Mouse (Mus musculus): ENCODE measurements around the gene Etfdh. TPM values are rescaled to one million over a fixed set of nuclear protein-coding genes. Genes with fewer than 3 reads are reported as not detected.

The Etfdh gene
- polyA plus RNA-seq, 1 experiment from 2014 or later = 50.5 TPM

- H3K4me2 ChIP-seq = no peak overlapping the region
- no peak overlapping the region for H3K27ac ChIP-seq (ENCODE audit: low read depth, low read length)
- H3K36me3 ChIP-seq (ENCODE audit: control insufficient read depth, insufficient read depth, low read length) = no peaks in the 10 kb centered on the region
- H3K27me3 ChIP-seq (ENCODE audit: control insufficient read depth, insufficient read depth, low read length) = no peaks in the 10 kb centered on the region
- DNase-seq (ENCODE audit: low spot score, missing footprints) = no peak
- no peak overlapping the region for H3K9ac ChIP-seq (ENCODE audit: low read length)
- peaks cover 10% of the 10 kb centered on the region for H3K4me1 ChIP-seq (ENCODE audit: control insufficient read depth, insufficient read depth, low read length)
- no peak overlapping the region for H3K4me3 ChIP-seq (ENCODE audit: low read depth, low read length)
- no peaks in the 10 kb centered on the region for H3K9me3 ChIP-seq (ENCODE audit: control insufficient read depth, low read length)
- WGBS = 73% methylated on average over 3 of the region's 3 CpGs
- no peak for ATAC-seq (ENCODE audit: low FRiP score)
Measured at GRCm38 (mm10) chr3:79572399-79572798, 56.9 kb downstream of the Etfdh start.

- DNase-seq (ENCODE audit: low spot score, missing footprints) = no peak
- ATAC-seq (ENCODE audit: low FRiP score) = no peak
- Histone ChIP-seq H3K9me3 (ENCODE audit: control insufficient read depth, low read length) (no peaks in the 10 kb centered on the region), H3K4me3 (ENCODE audit: low read depth, low read length) (no peak overlapping the region), H3K27me3 (ENCODE audit: control insufficient read depth, insufficient read depth, low read length) (no peaks in the 10 kb centered on the region), H3K36me3 (ENCODE audit: control insufficient read depth, insufficient read depth, low read length) (no peaks in the 10 kb centered on the region), H3K4me2 (no peak overlapping the region), H3K27ac (ENCODE audit: low read depth, low read length) (no peak overlapping the region), H3K4me1 (ENCODE audit: control insufficient read depth, insufficient read depth, low read length) (peaks cover 7% of the 10 kb centered on the region), H3K9ac (ENCODE audit: low read length) (no peak overlapping the region)
- WGBS = 84% methylated on average over 3 of the region's 3 CpGs
Measured at GRCm38 (mm10) chr3:79569351-79569681, 60.0 kb downstream of the Etfdh start.

GRCm38 (mm10) chr3:79568629-79569350 is 60.5 kb downstream of the Etfdh start:
- Histone ChIP-seq H3K4me2 (peak overlapping the region; percentile 91; the same call in 1 of the 2 replicates), H3K4me3 (ENCODE audit: low read depth, low read length) (no peak overlapping the region; the same call in 1 of the 2 replicates), H3K9me3 (ENCODE audit: control insufficient read depth, low read length) (no peaks in the 10 kb centered on the region), H3K27ac (ENCODE audit: low read depth, low read length) (no peak overlapping the region), H3K27me3 (ENCODE audit: control insufficient read depth, insufficient read depth, low read length) (no peaks in the 10 kb centered on the region), H3K9ac (ENCODE audit: low read length) (no peak overlapping the region), H3K36me3 (ENCODE audit: control insufficient read depth, insufficient read depth, low read length) (no peaks in the 10 kb centered on the region), H3K4me1 (ENCODE audit: control insufficient read depth, insufficient read depth, low read length) (peaks cover 7% of the 10 kb centered on the region)
- 89% methylated on average over 16 of the region's 16 CpGs for WGBS
- DNase-seq (ENCODE audit: low spot score, missing footprints) (peak; percentile 84), ATAC-seq (ENCODE audit: low FRiP score) (no peak)

GRCm38 (mm10) chr3:79567703-79568362 is 61.5 kb downstream of the Etfdh start, which contains the start of gene Fnip2:
TSS of gene Fnip2 (minus strand) at chr3:79567796.
- H3K4me1 ChIP-seq (ENCODE audit: control insufficient read depth, insufficient read depth, low read length) = peaks cover 7% of the 10 kb centered on the region
- H3K9ac ChIP-seq (ENCODE audit: low read length) = peak within 1 kb of the TSS; percentile 85
- peak within 1 kb of the TSS; percentile 52; the same call in 1 of the 2 replicates for H3K27ac ChIP-seq (ENCODE audit: low read depth, low read length)
- peak within 1 kb of the TSS; percentile 85 for H3K4me3 ChIP-seq (ENCODE audit: low read depth, low read length)
- peak within 1 kb of the TSS; percentile 91 for H3K4me2 ChIP-seq
- H3K27me3 ChIP-seq (ENCODE audit: control insufficient read depth, insufficient read depth, low read length) = no peaks in the 10 kb centered on the region
- under 1% methylated on average over 54 of the region's 55 CpGs for WGBS
- H3K36me3 ChIP-seq (ENCODE audit: control insufficient read depth, insufficient read depth, low read length) = no peaks in the 10 kb centered on the region
- DNase-seq (ENCODE audit: low spot score, missing footprints) (peak; percentile 98), ATAC-seq (ENCODE audit: low FRiP score) (peak; percentile 96)
- H3K9me3 ChIP-seq (ENCODE audit: control insufficient read depth, low read length) = no peaks in the 10 kb centered on the region

GRCm38 (mm10) chr3:79566716-79567691 is 62.3 kb downstream of the Etfdh start:
- ATAC-seq (ENCODE audit: low FRiP score) (peak; percentile 1), DNase-seq (ENCODE audit: low spot score, missing footprints) (peak; percentile 93)
- no peaks in the 10 kb centered on the region for H3K9me3 ChIP-seq (ENCODE audit: control insufficient read depth, low read length)
- no peaks in the 10 kb centered on the region for H3K36me3 ChIP-seq (ENCODE audit: control insufficient read depth, insufficient read depth, low read length)
- H3K27me3 ChIP-seq (ENCODE audit: control insufficient read depth, insufficient read depth, low read length) = no peaks in the 10 kb centered on the region
- H3K4me2 ChIP-seq = peak overlapping the region; percentile 91
- H3K4me1 ChIP-seq (ENCODE audit: control insufficient read depth, insufficient read depth, low read length) = peaks cover 7% of the 10 kb centered on the region
- H3K9ac ChIP-seq (ENCODE audit: low read length) = peak overlapping the region; percentile 85
- peak overlapping the region; percentile 85 for H3K4me3 ChIP-seq (ENCODE audit: low read depth, low read length)
- H3K27ac ChIP-seq (ENCODE audit: low read depth, low read length) = 0 out of 2 replicates have a peak overlapping the region, but pooled peaks have one; percentile 14
- WGBS = 5% methylated on average over 43 of the region's 60 CpGs

- H3K4me1 ChIP-seq (ENCODE audit: control insufficient read depth, insufficient read depth, low read length) = peaks cover 7% of the 10 kb centered on the region
- H3K9me3 ChIP-seq (ENCODE audit: control insufficient read depth, low read length) = no peaks in the 10 kb centered on the region
- 86% methylated on average over 10 of the region's 10 CpGs for WGBS
- H3K4me2 ChIP-seq = no peak overlapping the region
- H3K36me3 ChIP-seq (ENCODE audit: control insufficient read depth, insufficient read depth, low read length) = no peaks in the 10 kb centered on the region
- ATAC-seq (ENCODE audit: low FRiP score) (no peak), DNase-seq (ENCODE audit: low spot score, missing footprints) (peak; percentile 72)
- H3K9ac ChIP-seq (ENCODE audit: low read length) = no peak overlapping the region
- no peaks in the 10 kb centered on the region for H3K27me3 ChIP-seq (ENCODE audit: control insufficient read depth, insufficient read depth, low read length)
- no peak overlapping the region for H3K27ac ChIP-seq (ENCODE audit: low read depth, low read length)
- H3K4me3 ChIP-seq (ENCODE audit: low read depth, low read length) = no peak overlapping the region
Measured at GRCm38 (mm10) chr3:79564875-79565606, 64.3 kb downstream of the Etfdh start.

GRCm38 (mm10) chr3:79563511-79563910 is 65.8 kb downstream of the Etfdh start:
- no peak for ATAC-seq (ENCODE audit: low FRiP score)
- WGBS = 81% methylated on average over 2 of the region's 2 CpGs
- H3K9ac ChIP-seq (ENCODE audit: low read length) = no peak overlapping the region

More at GRCm38 (mm10) chr3:79563511-79563910, 65.8 kb downstream of the Etfdh start:
- no peak overlapping the region for H3K4me2 ChIP-seq
- H3K9me3 ChIP-seq (ENCODE audit: control insufficient read depth, low read length) = no peaks in the 10 kb centered on the region
- H3K27me3 ChIP-seq (ENCODE audit: control insufficient read depth, insufficient read depth, low read length) = no peaks in the 10 kb centered on the region
- no peaks in the 10 kb centered on the region for H3K36me3 ChIP-seq (ENCODE audit: control insufficient read depth, insufficient read depth, low read length)
- no peak overlapping the region for H3K27ac ChIP-seq (ENCODE audit: low read depth, low read length)
- peaks cover 7% of the 10 kb centered on the region for H3K4me1 ChIP-seq (ENCODE audit: control insufficient read depth, insufficient read depth, low read length)
- DNase-seq (ENCODE audit: low spot score, missing footprints) = peak; percentile 64
- H3K4me3 ChIP-seq (ENCODE audit: low read depth, low read length) = no peak overlapping the region
